Mouse (Mus musculus): Measurements from ENCODE around the gene Tmem151b. TPM values are rescaled to one million over a fixed set of nuclear protein-coding genes. Genes with fewer than 3 reads are reported as not detected.

Gene Tmem151b
- polyA plus RNA-seq, 1 experiment from 2014 or later = 1.4 TPM

- ATAC-seq (replicated peaks; ENCODE audit: low FRiP score) = no peak
- Histone ChIP-seq H3K27me3 (replicated peaks; ENCODE audit: control insufficient read depth, insufficient read depth, low read length) (peaks cover 99% of the 10 kb centered on the region), H3K9me3 (ENCODE audit: control insufficient read depth, low read length) (no peaks in the 10 kb centered on the region), H3K9ac (ENCODE audit: low read depth, low read length) (no peak overlapping the region), H3K4me3 (ENCODE audit: low read depth, low read length) (peak overlapping the region; percentile 31; the same call in 1 of the 2 replicates), H3K4me1 (replicated peaks; ENCODE audit: control insufficient read depth, insufficient read depth, low read length) (peaks cover 17% of the 10 kb centered on the region), H3K4me2 (peak overlapping the region; percentile 54), H3K27ac (ENCODE audit: low read depth, low read length) (no peak overlapping the region), H3K36me3 (ENCODE audit: control insufficient read depth, insufficient read depth, low read length) (no peaks in the 10 kb centered on the region)
- WGBS = 3% methylated on average over 41 of the region's 46 CpGs
- DNase-seq (ENCODE audit: low spot score) = no peak
Measured at GRCm38 (mm10) chr17:45544873-45545277, 4.6 kb downstream of the Tmem151b start.

GRCm38 (mm10) chr17:45544001-45544872, 5.2 kb downstream of the Tmem151b start:
- Histone ChIP-seq H3K9me3 (ENCODE audit: control insufficient read depth, low read length) (no peaks in the 10 kb centered on the region), H3K27me3 (replicated peaks; ENCODE audit: control insufficient read depth, insufficient read depth, low read length) (peaks cover 99% of the 10 kb centered on the region), H3K9ac (ENCODE audit: low read depth, low read length) (no peak overlapping the region), H3K4me2 (no peak overlapping the region; the same call in 1 of the 2 replicates), H3K27ac (ENCODE audit: low read depth, low read length) (no peak overlapping the region), H3K4me3 (ENCODE audit: low read depth, low read length) (peak overlapping the region; percentile 5; the same call in 1 of the 2 replicates), H3K36me3 (ENCODE audit: control insufficient read depth, insufficient read depth, low read length) (no peaks in the 10 kb centered on the region), H3K4me1 (replicated peaks; ENCODE audit: control insufficient read depth, insufficient read depth, low read length) (peaks cover 16% of the 10 kb centered on the region)
- no peak for DNase-seq (ENCODE audit: low spot score)
- 7% methylated on average over 24 of the region's 24 CpGs for WGBS
- ATAC-seq (replicated peaks; ENCODE audit: low FRiP score) = no peak

- no peak for ATAC-seq (replicated peaks; ENCODE audit: low FRiP score)
- WGBS = 7% methylated on average over 1 of the region's 1 CpGs
Measured at GRCm38 (mm10) chr17:45543115-45543514, 6.4 kb downstream of the Tmem151b start.

GRCm38 (mm10) chr17:45542705-45543104, 6.8 kb downstream of the Tmem151b start:
- Histone ChIP-seq H3K27ac (ENCODE audit: low read depth, low read length) (no peak overlapping the region), H3K4me1 (replicated peaks; ENCODE audit: control insufficient read depth, insufficient read depth, low read length) (peaks cover 9% of the 10 kb centered on the region), H3K27me3 (replicated peaks; ENCODE audit: control insufficient read depth, insufficient read depth, low read length) (peaks cover 99% of the 10 kb centered on the region), H3K4me3 (ENCODE audit: low read depth, low read length) (no peak overlapping the region), H3K9ac (ENCODE audit: low read depth, low read length) (no peak overlapping the region), H3K36me3 (ENCODE audit: control insufficient read depth, insufficient read depth, low read length) (no peaks in the 10 kb centered on the region), H3K4me2 (no peak overlapping the region), H3K9me3 (ENCODE audit: control insufficient read depth, low read length) (no peaks in the 10 kb centered on the region)
- DNase-seq (ENCODE audit: low spot score) = no peak
- 61% methylated on average over 2 of the region's 2 CpGs for WGBS
- ATAC-seq (replicated peaks; ENCODE audit: low FRiP score) = no peak

More at GRCm38 (mm10) chr17:45543115-45543514, 6.4 kb downstream of the Tmem151b start:
- Histone ChIP-seq H3K4me3 (ENCODE audit: low read depth, low read length) (no peak overlapping the region), H3K4me1 (replicated peaks; ENCODE audit: control insufficient read depth, insufficient read depth, low read length) (peaks cover 10% of the 10 kb centered on the region), H3K27me3 (replicated peaks; ENCODE audit: control insufficient read depth, insufficient read depth, low read length) (peaks cover 99% of the 10 kb centered on the region), H3K36me3 (ENCODE audit: control insufficient read depth, insufficient read depth, low read length) (no peaks in the 10 kb centered on the region), H3K27ac (ENCODE audit: low read depth, low read length) (no peak overlapping the region), H3K9me3 (ENCODE audit: control insufficient read depth, low read length) (no peaks in the 10 kb centered on the region), H3K9ac (ENCODE audit: low read depth, low read length) (no peak overlapping the region), H3K4me2 (no peak overlapping the region)
- no peak for DNase-seq (ENCODE audit: low spot score)

- Histone ChIP-seq H3K27me3 (replicated peaks; ENCODE audit: control insufficient read depth, insufficient read depth, low read length) (peaks cover 96% of the 10 kb centered on the region), H3K9me3 (ENCODE audit: control insufficient read depth, low read length) (no peaks in the 10 kb centered on the region), H3K27ac (ENCODE audit: low read depth, low read length) (no peak overlapping the region), H3K4me1 (replicated peaks; ENCODE audit: control insufficient read depth, insufficient read depth, low read length) (peaks cover 9% of the 10 kb centered on the region), H3K36me3 (ENCODE audit: control insufficient read depth, insufficient read depth, low read length) (no peaks in the 10 kb centered on the region), H3K9ac (ENCODE audit: low read depth, low read length) (no peak overlapping the region), H3K4me2 (no peak overlapping the region), H3K4me3 (ENCODE audit: low read depth, low read length) (no peak overlapping the region)
- ATAC-seq (replicated peaks; ENCODE audit: low FRiP score) (no peak), DNase-seq (ENCODE audit: low spot score) (no peak)
- WGBS = 24% methylated on average over 6 of the region's 6 CpGs
Measured at GRCm38 (mm10) chr17:45542129-45542528, 7.3 kb downstream of the Tmem151b start.

GRCm38 (mm10) chr17:45539664-45540063, 9.8 kb downstream of the Tmem151b start:
- Histone ChIP-seq H3K9ac (ENCODE audit: low read depth, low read length) (no peak overlapping the region), H3K27ac (ENCODE audit: low read depth, low read length) (no peak overlapping the region), H3K36me3 (ENCODE audit: control insufficient read depth, insufficient read depth, low read length) (no peaks in the 10 kb centered on the region), H3K4me3 (ENCODE audit: low read depth, low read length) (no peak overlapping the region), H3K4me2 (no peak overlapping the region), H3K4me1 (replicated peaks; ENCODE audit: control insufficient read depth, insufficient read depth, low read length) (peaks cover 3% of the 10 kb centered on the region), H3K27me3 (replicated peaks; ENCODE audit: control insufficient read depth, insufficient read depth, low read length) (peaks cover 94% of the 10 kb centered on the region), H3K9me3 (ENCODE audit: control insufficient read depth, low read length) (no peaks in the 10 kb centered on the region)
- ATAC-seq (replicated peaks; ENCODE audit: low FRiP score) (no peak), DNase-seq (ENCODE audit: low spot score) (no peak)
- 67% methylated on average over 21 of the region's 21 CpGs for WGBS

- Histone ChIP-seq H3K4me2 (no peak overlapping the region), H3K27ac (ENCODE audit: low read depth, low read length) (no peak overlapping the region), H3K4me1 (replicated peaks; ENCODE audit: control insufficient read depth, insufficient read depth, low read length) (no peaks in the 10 kb centered on the region), H3K9ac (ENCODE audit: low read depth, low read length) (no peak overlapping the region), H3K36me3 (ENCODE audit: control insufficient read depth, insufficient read depth, low read length) (no peaks in the 10 kb centered on the region), H3K27me3 (replicated peaks; ENCODE audit: control insufficient read depth, insufficient read depth, low read length) (peaks cover 91% of the 10 kb centered on the region), H3K4me3 (ENCODE audit: low read depth, low read length) (no peak overlapping the region), H3K9me3 (ENCODE audit: control insufficient read depth, low read length) (no peaks in the 10 kb centered on the region)
- ATAC-seq (replicated peaks; ENCODE audit: low FRiP score) (no peak), DNase-seq (ENCODE audit: low spot score) (no peak)
- 49% methylated on average over 4 of the region's 4 CpGs for WGBS
Measured at GRCm38 (mm10) chr17:45538394-45538793, 11.1 kb downstream of the Tmem151b start.

GRCm38 (mm10) chr17:45536264-45536663, 13.2 kb downstream of the Tmem151b start:
- no peaks in the 10 kb centered on the region for H3K9me3 ChIP-seq (ENCODE audit: control insufficient read depth, low read length)
- 15% methylated on average over 5 of the region's 5 CpGs for WGBS
- no peak overlapping the region for H3K27ac ChIP-seq (ENCODE audit: low read depth, low read length)
- no peaks in the 10 kb centered on the region for H3K36me3 ChIP-seq (ENCODE audit: control insufficient read depth, insufficient read depth, low read length)
- DNase-seq (ENCODE audit: low spot score) = no peak
- peaks cover 82% of the 10 kb centered on the region for H3K27me3 ChIP-seq (replicated peaks; ENCODE audit: control insufficient read depth, insufficient read depth, low read length)
- no peak overlapping the region for H3K4me3 ChIP-seq (ENCODE audit: low read depth, low read length)
- H3K9ac ChIP-seq (ENCODE audit: low read depth, low read length) = no peak overlapping the region
- H3K4me2 ChIP-seq = no peak overlapping the region
- ATAC-seq (replicated peaks; ENCODE audit: low FRiP score) = no peak
- no peaks in the 10 kb centered on the region for H3K4me1 ChIP-seq (replicated peaks; ENCODE audit: control insufficient read depth, insufficient read depth, low read length)

GRCm38 (mm10) chr17:45532896-45533295, 16.6 kb downstream of the Tmem151b start:
- DNase-seq (ENCODE audit: low spot score) (no peak), ATAC-seq (replicated peaks; ENCODE audit: low FRiP score) (no peak)
- peaks cover 57% of the 10 kb centered on the region for H3K27me3 ChIP-seq (replicated peaks; ENCODE audit: control insufficient read depth, insufficient read depth, low read length)
- WGBS = 41% methylated on average over 15 of the region's 15 CpGs
- H3K9ac ChIP-seq (ENCODE audit: low read depth, low read length) = no peak overlapping the region
- H3K4me1 ChIP-seq (replicated peaks; ENCODE audit: control insufficient read depth, insufficient read depth, low read length) = no peaks in the 10 kb centered on the region
- no peak overlapping the region for H3K4me2 ChIP-seq
- H3K9me3 ChIP-seq (ENCODE audit: control insufficient read depth, low read length) = no peaks in the 10 kb centered on the region
- H3K36me3 ChIP-seq (ENCODE audit: control insufficient read depth, insufficient read depth, low read length) = no peaks in the 10 kb centered on the region
- H3K27ac ChIP-seq (ENCODE audit: low read depth, low read length) = no peak overlapping the region
- no peak overlapping the region for H3K4me3 ChIP-seq (ENCODE audit: low read depth, low read length)
